Mouse (Mus musculus): ENCODE measurements around the gene Trim14.

Gene Trim14

GRCm38 (mm10) chr4:46485696-46486417 is 50.1 kb downstream of the Trim14 start:
- in situ Hi-C loops (cut with MboI, MseI), result loop anchor here (25.0 kb wide), 1 partner anchor 299 kb away; the partner anchor contains the start of gene Xpa

GRCm38 (mm10) chr4:46479081-46479480 is 56.9 kb downstream of the Trim14 start:
- in situ Hi-C loops (cut with MboI, MseI), result loop anchor here (25.0 kb wide), 1 partner anchor 292 kb away; the partner anchor contains the start of gene Xpa

GRCm38 (mm10) chr4:46475101-46475500 is 60.8 kb downstream of the Trim14 start:
- in situ Hi-C loops (cut with MboI, MseI), result loop anchor here (25.0 kb wide), 1 partner anchor 288 kb away; the partner anchor contains the start of gene Xpa

GRCm38 (mm10) chr4:46465740-46466139 is 70.2 kb downstream of the Trim14 start:
- in situ Hi-C loops (cut with MboI, MseI), result no loop called here

- in situ Hi-C loops (cut with MboI, MseI), result no loop called here
These were observed 72.7 kb downstream of the Trim14 start for GRCm38 (mm10) chr4:46463130-46463830.

GRCm38 (mm10) chr4:46458411-46458810 is 77.5 kb downstream of the Trim14 start:
- in situ Hi-C loops (cut with MboI, MseI), result no loop called here

GRCm38 (mm10) chr4:46457186-46457585 is 78.8 kb downstream of the Trim14 start:
- in situ Hi-C loops (cut with MboI, MseI), result no loop called here

GRCm38 (mm10) chr4:46456762-46457161 is 79.2 kb downstream of the Trim14 start:
- in situ Hi-C loops (cut with MboI, MseI), result no loop called here

- in situ Hi-C loops (cut with MboI, MseI), result no loop called here
These were observed 81.7 kb downstream of the Trim14 start for GRCm38 (mm10) chr4:46454097-46454864.

- in situ Hi-C loops (cut with MboI, MseI), result no loop called here
These were observed 82.9 kb downstream of the Trim14 start for GRCm38 (mm10) chr4:46452855-46453719.

- in situ Hi-C loops (cut with MboI, MseI), result no loop called here
These were observed 83.5 kb downstream of the Trim14 start for GRCm38 (mm10) chr4:46452481-46452850.

- in situ Hi-C loops (cut with MboI, MseI), result no loop called here
These were observed 84.0 kb downstream of the Trim14 start for GRCm38 (mm10) chr4:46451758-46452480.

GRCm38 (mm10) chr4:46451240-46451757 is 84.6 kb downstream of the Trim14 start:
- in situ Hi-C loops (cut with MboI, MseI), result no loop called here

GRCm38 (mm10) chr4:46450519-46451131 is 85.3 kb downstream of the Trim14 start, which contains the start of gene Anp32b:
TSS of gene Anp32b (plus strand) at chr4:46450902.
- in situ Hi-C loops (cut with MboI, MseI), result no loop called here

- in situ Hi-C loops (cut with MboI, MseI), result no loop called here
These were observed 85.9 kb downstream of the Trim14 start for GRCm38 (mm10) chr4:46450020-46450518.

GRCm38 (mm10) chr4:46448886-46449285 is 87.1 kb downstream of the Trim14 start:
- in situ Hi-C loops (cut with MboI, MseI), result loop anchor here (10.0 kb wide), 1 partner anchor 54 kb away; no protein-coding TSS in a partner anchor

GRCm38 (mm10) chr4:46447461-46447860 is 88.5 kb downstream of the Trim14 start:
- in situ Hi-C loops (cut with MboI, MseI), result loop anchor here (10.0 kb wide), 1 partner anchor 53 kb away; no protein-coding TSS in a partner anchor

GRCm38 (mm10) chr4:46445237-46445945 is 90.5 kb downstream of the Trim14 start:
- in situ Hi-C loops (cut with MboI, MseI), result loop anchor here (10.0 kb wide), 1 partner anchor 51 kb away; no protein-coding TSS in a partner anchor

All from T-helper 1 cell (primary cell).